Mouse (Mus musculus): ENCODE measurements around the gene Ulk1. TPM values are rescaled to one million over a fixed set of nuclear protein-coding genes. Genes with fewer than 3 reads are reported as not detected.
"Not testable (repeated sequence)": the region's sequence is repeated elsewhere in the genome, so short reads cannot be mapped to it uniquely, and the experiment has no call there.

Gene Ulk1
- polyA plus RNA-seq, 1 experiment, result 13.6 TPM

GRCm38 (mm10) chr5:110840465-110840864 lies 30.6 kb upstream of the Ulk1 start:
- Histone ChIP-seq H3K4me3 (ENCODE audit: insufficient read depth, poor library complexity, severe bottlenecking) (peak overlapping the region; percentile 56), H3K79me3 (ENCODE audit: low read depth) (no peaks in the 10 kb centered on the region), H3K79me2 (ENCODE audit: control insufficient read depth, insufficient read depth) (peaks cover 9% of the 10 kb centered on the region), H3K27me3 (ENCODE audit: control insufficient read depth, insufficient read depth, insufficient read length) (no peaks in the 10 kb centered on the region), H3ac (ENCODE audit: control insufficient read depth, insufficient read length, low read depth) (peak overlapping the region; percentile 78), H3K36me3 (ENCODE audit: control insufficient read depth, insufficient read depth) (peaks cover 13% of the 10 kb centered on the region)
- TF ChIP-seq MYOD1 (IDR thresholded peaks at IDR 0.05; ENCODE audit: control insufficient read depth, insufficient read length, low read depth) (no peak), USF1 (IDR thresholded peaks at IDR 0.05; ENCODE audit: low read depth) (peak; percentile 80), MYOG (IDR thresholded peaks at IDR 0.05; ENCODE audit: control insufficient read depth, extremely low read depth, insufficient read length) (no peak), CEBPB (IDR thresholded peaks at IDR 0.05; ENCODE audit: low read depth) (no peak)

- Histone ChIP-seq H3K36me3 (ENCODE audit: control insufficient read depth, insufficient read depth) (peaks cover 13% of the 10 kb centered on the region), H3K79me2 (ENCODE audit: control insufficient read depth, insufficient read depth) (peaks cover 9% of the 10 kb centered on the region), H3K79me3 (ENCODE audit: low read depth) (no peaks in the 10 kb centered on the region), H3ac (ENCODE audit: control insufficient read depth, insufficient read length, low read depth) (peak within 1 kb of the TSS; percentile 78), H3K4me3 (ENCODE audit: insufficient read depth, poor library complexity, severe bottlenecking) (peak within 1 kb of the TSS; percentile 56), H3K27me3 (ENCODE audit: control insufficient read depth, insufficient read depth, insufficient read length) (no peaks in the 10 kb centered on the region)
- TF ChIP-seq USF1 (IDR thresholded peaks at IDR 0.05; ENCODE audit: low read depth), result no peak
- TF ChIP-seq MYOD1 (IDR thresholded peaks at IDR 0.05; ENCODE audit: control insufficient read depth, insufficient read length, low read depth), result no peak
- TF ChIP-seq MAX (IDR thresholded peaks at IDR 0.05), result peak; percentile 55
- no peak for TF ChIP-seq FOSL1 (IDR thresholded peaks at IDR 0.05; ENCODE audit: insufficient read depth, low read length, poor library complexity, severe bottlenecking)
- peak; percentile 15 for TF ChIP-seq CTCF (IDR thresholded peaks at IDR 0.05; ENCODE audit: control insufficient read depth, insufficient read depth, insufficient read length)
Measured at GRCm38 (mm10) chr5:110839678-110840365, 29.9 kb upstream of the Ulk1 start, which contains the start of the genes Hscb and Chek2. TSS of gene Hscb (minus strand) at chr5:110839777. TSS of gene Chek2 (plus strand) at chr5:110839979.

DNA sequence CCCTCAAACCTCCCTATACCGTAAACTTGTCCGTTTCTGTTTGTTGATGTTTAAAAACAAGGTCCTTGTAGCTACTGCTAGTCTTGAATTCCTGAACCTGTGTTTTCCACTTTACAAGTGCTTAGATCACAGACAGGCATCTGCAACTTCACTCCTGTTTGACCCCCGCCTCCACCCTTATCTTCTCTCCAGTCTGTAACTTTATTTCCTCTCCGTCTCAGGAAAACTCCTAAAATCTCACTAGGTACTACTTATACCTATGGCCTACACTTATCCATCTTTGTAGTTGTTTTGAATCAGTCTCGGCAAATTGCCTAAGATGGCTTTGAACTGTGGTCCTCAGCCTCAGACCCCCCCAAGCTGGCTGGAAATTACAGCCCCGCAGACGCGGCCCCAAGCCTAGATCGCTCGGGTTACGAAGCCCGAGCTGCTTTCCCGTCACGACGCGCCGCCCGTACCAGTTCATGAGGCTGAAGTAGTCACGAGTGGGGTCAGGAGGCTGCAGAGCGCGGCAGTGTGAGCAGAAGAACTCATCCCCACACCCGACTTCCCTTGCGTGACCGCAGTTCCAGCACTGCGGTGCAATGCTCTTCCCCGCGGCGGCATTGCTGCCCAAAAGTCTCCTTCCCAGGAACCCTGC lies 29.3 kb upstream of the Ulk1 start:
- no peaks in the 10 kb centered on the region for H3K27me3 ChIP-seq (ENCODE audit: control insufficient read depth, insufficient read depth, insufficient read length)
- peaks cover 13% of the 10 kb centered on the region for H3K36me3 ChIP-seq (ENCODE audit: control insufficient read depth, insufficient read depth)
- TF ChIP-seq MAX (IDR thresholded peaks at IDR 0.05), result no peak
- TF ChIP-seq MYOG (IDR thresholded peaks at IDR 0.05; ENCODE audit: control insufficient read depth, extremely low read depth, insufficient read length), result no peak
- TF ChIP-seq FOSL1 (IDR thresholded peaks at IDR 0.05; ENCODE audit: insufficient read depth, low read length, poor library complexity, severe bottlenecking), result no peak
- no peak for TF ChIP-seq CEBPB (IDR thresholded peaks at IDR 0.05; ENCODE audit: low read depth)
- peak overlapping the region; percentile 56 for H3ac ChIP-seq (ENCODE audit: control insufficient read depth, insufficient read length, low read depth)
- peaks cover 9% of the 10 kb centered on the region for H3K79me2 ChIP-seq (ENCODE audit: control insufficient read depth, insufficient read depth)
- H3K79me3 ChIP-seq (ENCODE audit: low read depth), result no peaks in the 10 kb centered on the region
- peak overlapping the region; percentile 56 for H3K4me3 ChIP-seq (ENCODE audit: insufficient read depth, poor library complexity, severe bottlenecking)

GRCm38 (mm10) chr5:110838016-110838415 lies 28.1 kb upstream of the Ulk1 start:
- not testable (repeated sequence) for H3K4me3 ChIP-seq (ENCODE audit: insufficient read depth, poor library complexity, severe bottlenecking); H3K79me3 ChIP-seq (ENCODE audit: low read depth); H3ac ChIP-seq (ENCODE audit: control insufficient read depth, insufficient read length, low read depth); H3K79me2 ChIP-seq (ENCODE audit: control insufficient read depth, insufficient read depth); H3K27me3 ChIP-seq (ENCODE audit: control insufficient read depth, insufficient read depth, insufficient read length)
- H3K36me3 ChIP-seq (ENCODE audit: control insufficient read depth, insufficient read depth), result peaks cover 10% of the 10 kb centered on the region

DNA sequence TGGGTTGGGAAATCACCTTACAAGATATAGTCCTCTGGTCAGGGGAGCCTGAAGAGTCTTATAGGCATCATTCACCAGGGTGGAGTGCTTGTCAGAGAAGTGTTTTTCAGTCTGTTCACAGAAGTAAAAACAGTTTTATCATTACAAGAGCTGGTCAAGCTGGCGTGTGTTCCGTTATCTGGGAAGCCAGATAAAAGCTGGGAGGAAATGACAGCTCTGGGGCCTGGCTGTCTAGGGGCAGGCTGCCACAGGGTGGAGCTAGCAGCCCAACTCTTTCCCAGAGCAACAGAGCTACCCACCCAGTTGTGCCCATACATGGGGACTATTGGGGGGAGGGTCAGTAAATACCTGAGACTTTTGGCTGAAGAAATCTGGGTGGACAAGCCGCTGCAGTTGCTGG lies 26.1 kb upstream of the Ulk1 start:
- Histone ChIP-seq H3K27me3 (ENCODE audit: control insufficient read depth, insufficient read depth, insufficient read length) (no peaks in the 10 kb centered on the region), H3K79me2 (ENCODE audit: control insufficient read depth, insufficient read depth) (peaks cover 4% of the 10 kb centered on the region)

DNA sequence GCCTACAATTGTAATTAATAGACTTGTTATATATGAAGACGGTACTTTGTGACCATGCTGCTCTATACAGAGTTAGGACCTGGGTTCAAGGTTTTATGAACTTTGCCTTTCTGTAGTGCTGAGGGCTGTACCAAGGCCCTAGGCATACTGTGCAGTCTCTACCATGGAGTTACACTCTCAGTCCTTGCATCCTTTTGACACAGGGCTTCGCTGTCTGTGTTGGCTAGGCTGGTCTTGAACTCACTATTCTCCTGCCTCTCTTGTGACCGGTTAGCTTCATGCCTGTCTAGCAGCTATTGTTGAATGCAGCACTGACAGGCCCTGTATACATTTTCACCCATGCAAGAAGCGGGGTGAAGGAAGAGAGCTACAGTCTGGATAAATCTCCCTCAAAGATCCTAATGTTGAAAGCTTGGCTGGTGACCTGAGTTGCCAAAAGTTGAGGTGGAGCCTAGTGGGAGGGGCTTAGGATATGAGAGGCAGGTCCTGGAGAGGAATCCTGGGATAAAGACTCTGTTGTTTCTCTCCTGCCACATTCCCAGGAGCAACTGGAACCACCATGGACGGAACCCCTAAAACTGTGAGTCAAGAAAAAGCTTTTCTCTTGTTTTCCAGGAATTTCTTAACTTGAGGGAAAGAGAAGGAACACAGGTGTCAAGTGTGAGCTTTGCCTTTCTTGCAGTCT lies 21.3 kb upstream of the Ulk1 start:
- H3K79me3 ChIP-seq (ENCODE audit: low read depth), result no peaks in the 10 kb centered on the region
- H3K36me3 ChIP-seq (ENCODE audit: control insufficient read depth, insufficient read depth), result no peaks in the 10 kb centered on the region
- H3K27me3 ChIP-seq (ENCODE audit: control insufficient read depth, insufficient read depth, insufficient read length), result no peaks in the 10 kb centered on the region
- H3K79me2 ChIP-seq (ENCODE audit: control insufficient read depth, insufficient read depth), result no peaks in the 10 kb centered on the region
- H3ac ChIP-seq (ENCODE audit: control insufficient read depth, insufficient read length, low read depth), result no peak overlapping the region
- TF ChIP-seq MYOD1 (IDR thresholded peaks at IDR 0.05; ENCODE audit: control insufficient read depth, insufficient read length, low read depth) (no peak), USF1 (IDR thresholded peaks at IDR 0.05; ENCODE audit: low read depth) (no peak), MAX (IDR thresholded peaks at IDR 0.05) (no peak), CTCF (IDR thresholded peaks at IDR 0.05; ENCODE audit: control insufficient read depth, insufficient read depth, insufficient read length) (no peak), CEBPB (IDR thresholded peaks at IDR 0.05; ENCODE audit: low read depth) (no peak), MYOG (IDR thresholded peaks at IDR 0.05; ENCODE audit: control insufficient read depth, extremely low read depth, insufficient read length) (no peak)
- H3K4me3 ChIP-seq (ENCODE audit: insufficient read depth, poor library complexity, severe bottlenecking), result no peak overlapping the region

More for the DNA sequence above, 26.1 kb upstream of the Ulk1 start:
- Histone ChIP-seq H3K4me3 (ENCODE audit: insufficient read depth, poor library complexity, severe bottlenecking) (no peak overlapping the region), H3ac (ENCODE audit: control insufficient read depth, insufficient read length, low read depth) (no peak overlapping the region), H3K79me3 (ENCODE audit: low read depth) (no peaks in the 10 kb centered on the region), H3K36me3 (ENCODE audit: control insufficient read depth, insufficient read depth) (no peaks in the 10 kb centered on the region)
- peak; percentile 53 for TF ChIP-seq CTCF (IDR thresholded peaks at IDR 0.05; ENCODE audit: control insufficient read depth, insufficient read depth, insufficient read length)
- TF ChIP-seq MYOG (IDR thresholded peaks at IDR 0.05; ENCODE audit: control insufficient read depth, extremely low read depth, insufficient read length), result no peak
